Mouse (Mus musculus) embryonic facial prominence, embryonic 13.5 days (tissue): ENCODE results near the gene Maml2. TPM values are rescaled to one million over a fixed set of nuclear protein-coding genes. Genes with fewer than 3 reads are reported as not detected.

Experiments used
- ATAC-seq: fragments of 200-750 bp; cut with Nextera tagmentation; 2 replicates; pipeline ENCODE4 v1.8.0; 2017; ENCODE audit warnings: low read depth; ENCODE audit not compliant: insufficient number of reproducible peaks, insufficient read depth, low FRiP score, low TSS enrichment
- H3K27ac ChIP-seq: fragments of 300-500 bp; sonication (generic); 2 replicates; pipeline ENCODE4 v1.5.1; 2015; ENCODE audit warnings: moderate library complexity, mild to moderate bottlenecking, inconsistent platforms
- H3K27me3 ChIP-seq: fragments of 300-500 bp; sonication (generic); 2 replicates; pipeline ENCODE4 v1.6.1; 2015; ENCODE audit warnings: mild to moderate bottlenecking, inconsistent platforms
- H3K36me3 ChIP-seq: fragments of 300-500 bp; sonication (generic); 2 replicates; pipeline ENCODE4 v1.6.1; 2015; ENCODE audit warnings: mild to moderate bottlenecking, inconsistent platforms
- H3K4me1 ChIP-seq: fragments of 300-500 bp; sonication (generic); 2 replicates; pipeline ENCODE4 v1.6.1; 2015; ENCODE audit warnings: inconsistent platforms
- H3K4me2 ChIP-seq: fragments of 300-500 bp; sonication (generic); 2 replicates; pipeline ENCODE4 v1.6.1; 2015; ENCODE audit warnings: moderate library complexity, mild to moderate bottlenecking, inconsistent platforms
- H3K4me3 ChIP-seq: fragments of 300-500 bp; sonication (generic); 2 replicates; pipeline ENCODE4 v1.5.1; 2015; ENCODE audit warnings: mild to moderate bottlenecking, inconsistent platforms
- H3K9ac ChIP-seq: fragments of 300-500 bp; sonication (generic); 2 replicates; pipeline ENCODE4 v1.6.1; 2015; ENCODE audit warnings: mild to moderate bottlenecking, inconsistent platforms
- H3K9me3 ChIP-seq: fragments of 300-500 bp; sonication (generic); 2 replicates; pipeline ENCODE4 v1.6.1; 2016; ENCODE audit warnings: inconsistent platforms
- WGBS: fragments of 180-500 bp; shearing (Covaris S2); methylation state at CpG from one replicate; pipeline ENCODE4 v1.1.7; 2015; ENCODE audit warnings: mixed read lengths; 5-methylcytosine and 5-hydroxymethylcytosine counted together
- polyA plus RNA-seq: library from polyadenylated mRNA; unstranded; fragments of >200 nt; fragmentation: Nextera tagmentation; extraction: Ambion mirVana; gene quantifications from 2 replicates; pipeline ENCODE4 v1.2.1, GENCODE M21; 2015

Gene Maml2
- polyA plus RNA-seq, 1 experiment from 2014 or later = 13.0 TPM

DNA sequence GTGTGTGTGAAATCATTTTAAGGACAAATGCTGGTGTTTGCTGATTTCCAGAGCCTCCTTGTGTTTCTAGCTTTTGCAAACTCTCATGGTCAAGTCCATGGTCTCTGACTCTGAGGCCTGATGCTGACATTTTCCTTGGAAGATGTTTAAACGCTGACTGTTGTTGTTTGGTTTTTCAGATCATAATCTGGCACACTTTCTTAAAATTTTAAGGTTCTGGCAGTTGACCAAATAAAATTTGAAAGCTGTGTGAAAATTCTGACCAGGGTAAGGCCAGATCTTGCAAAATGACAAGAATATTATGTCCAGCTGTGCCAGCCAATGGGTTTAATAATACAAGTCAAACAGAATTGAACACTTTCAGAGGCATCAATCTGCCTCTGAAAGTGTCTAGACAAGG is 157.5 kb downstream of the Maml2 start:
- Histone ChIP-seq H3K4me3 (no peak overlapping the region), H3K36me3 (no peaks in the 10 kb centered on the region), H3K27me3 (no peaks in the 10 kb centered on the region), H3K4me2 (no peak overlapping the region), H3K9me3 (no peaks in the 10 kb centered on the region), H3K9ac (no peak overlapping the region), H3K4me1 (peaks cover 25% of the 10 kb centered on the region), H3K27ac (peak overlapping the region; percentile 55; the same call in 1 of the 2 replicates)
- 51% methylated on average over 1 of the region's 1 CpGs for WGBS
- ATAC-seq = no peak

DNA sequence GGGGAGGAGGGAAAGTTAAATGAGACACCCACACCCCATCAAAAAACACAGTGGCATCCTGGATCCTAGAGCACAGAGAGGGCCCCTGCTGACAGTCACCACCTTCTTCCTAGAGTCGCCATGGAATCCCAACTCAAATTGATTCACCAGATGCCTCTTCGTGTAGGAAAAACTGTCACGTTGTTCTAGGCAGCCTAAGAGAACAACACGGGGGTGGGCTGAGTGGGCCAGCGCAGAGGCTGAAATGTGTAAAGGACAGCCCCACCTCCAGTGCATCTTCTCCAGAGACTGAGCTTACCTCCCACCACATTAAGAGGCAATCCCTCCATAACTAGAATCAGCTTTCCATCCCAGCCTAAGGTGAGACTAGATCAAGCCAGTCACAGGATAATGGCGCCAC is 160.0 kb downstream of the Maml2 start:
- H3K4me1 ChIP-seq = peaks cover 26% of the 10 kb centered on the region
- H3K27me3 ChIP-seq = no peaks in the 10 kb centered on the region
- H3K4me3 ChIP-seq = no peak overlapping the region
- H3K4me2 ChIP-seq = no peak overlapping the region
- H3K27ac ChIP-seq = no peak overlapping the region
- H3K36me3 ChIP-seq = no peaks in the 10 kb centered on the region
- no peak overlapping the region for H3K9ac ChIP-seq
- no peak for ATAC-seq
- 79% methylated on average over 6 of the region's 6 CpGs for WGBS
- no peaks in the 10 kb centered on the region for H3K9me3 ChIP-seq

DNA sequence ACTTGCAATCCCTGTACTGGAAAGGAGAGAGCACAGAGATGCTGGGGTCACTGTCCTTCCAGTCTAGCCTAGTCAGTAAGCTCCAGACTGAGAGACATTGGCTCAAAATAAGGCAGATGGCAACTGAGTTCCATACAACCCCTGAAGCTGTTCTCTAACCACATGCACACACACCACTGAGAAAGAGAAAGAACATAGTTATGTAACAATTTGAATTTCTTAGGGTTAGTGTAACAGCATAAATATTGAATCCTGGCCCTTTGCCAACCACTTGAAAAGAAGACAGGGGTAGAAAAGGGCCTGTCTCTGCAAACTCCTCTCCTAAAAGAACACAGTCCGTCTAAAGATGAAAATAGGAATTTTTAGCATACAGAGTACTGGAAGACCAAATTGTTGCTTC is 161.6 kb downstream of the Maml2 start:
- Histone ChIP-seq H3K4me2 (no peak overlapping the region), H3K4me3 (no peak overlapping the region), H3K36me3 (no peaks in the 10 kb centered on the region), H3K4me1 (peaks cover 26% of the 10 kb centered on the region), H3K9me3 (no peaks in the 10 kb centered on the region), H3K9ac (no peak overlapping the region), H3K27me3 (no peaks in the 10 kb centered on the region), H3K27ac (no peak overlapping the region)
- ATAC-seq = no peak
- 49% methylated on average over 1 of the region's 1 CpGs for WGBS

DNA sequence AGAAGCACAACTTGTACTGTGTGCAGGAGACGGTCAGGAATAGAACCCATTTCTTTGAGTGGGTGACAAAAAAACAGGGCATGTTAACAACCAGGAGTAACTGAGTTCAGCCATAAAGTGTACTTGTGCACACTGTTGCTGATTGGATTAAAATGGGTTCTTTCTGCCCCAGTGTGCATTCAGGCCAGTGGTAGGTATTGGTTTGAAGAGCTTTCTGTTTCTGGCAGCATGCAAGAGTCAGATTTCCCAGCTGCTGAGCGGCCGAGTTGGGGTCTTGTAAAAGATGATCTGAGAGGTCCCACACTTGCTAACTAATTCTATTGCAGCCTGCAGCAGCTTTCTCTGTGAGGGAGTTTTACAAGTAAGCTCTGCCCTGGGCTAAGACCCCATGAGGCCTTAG is 162.3 kb downstream of the Maml2 start:
- H3K27me3 ChIP-seq = no peaks in the 10 kb centered on the region
- no peaks in the 10 kb centered on the region for H3K9me3 ChIP-seq
- ATAC-seq = no peak
- 65% methylated on average over 3 of the region's 3 CpGs for WGBS
- H3K9ac ChIP-seq = no peak overlapping the region
- no peak overlapping the region for H3K4me3 ChIP-seq
- H3K4me1 ChIP-seq = peaks cover 20% of the 10 kb centered on the region
- no peak overlapping the region for H3K4me2 ChIP-seq
- no peaks in the 10 kb centered on the region for H3K36me3 ChIP-seq
- no peak overlapping the region for H3K27ac ChIP-seq

DNA sequence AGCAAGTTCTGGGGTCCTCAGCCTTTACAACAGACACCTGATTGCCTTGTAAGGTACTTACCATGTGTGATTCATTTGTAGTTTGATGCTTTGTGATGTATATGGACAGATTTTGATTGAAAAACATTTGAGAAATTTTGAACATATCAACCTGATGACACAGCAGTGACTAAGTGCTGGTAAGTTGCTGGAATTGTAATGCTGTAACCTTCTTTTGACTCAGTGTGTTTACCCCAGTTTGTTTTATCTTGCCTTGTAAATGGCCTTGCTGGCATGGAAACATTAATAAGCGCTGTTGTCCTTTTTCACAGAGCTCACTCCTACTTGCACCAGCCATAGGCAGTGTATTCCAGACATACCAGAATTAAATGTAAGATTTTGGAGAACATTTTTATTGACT is 163.2 kb downstream of the Maml2 start:
- H3K4me2 ChIP-seq = no peak overlapping the region
- H3K36me3 ChIP-seq = no peaks in the 10 kb centered on the region
- 93% methylated on average over 1 of the region's 1 CpGs for WGBS
- H3K9ac ChIP-seq = no peak overlapping the region
- H3K27ac ChIP-seq = no peak overlapping the region
- no peaks in the 10 kb centered on the region for H3K9me3 ChIP-seq
- H3K27me3 ChIP-seq = no peaks in the 10 kb centered on the region
- H3K4me1 ChIP-seq = peaks cover 23% of the 10 kb centered on the region; the same call in 1 of the 2 replicates
- no peak overlapping the region for H3K4me3 ChIP-seq
- no peak for ATAC-seq

DNA sequence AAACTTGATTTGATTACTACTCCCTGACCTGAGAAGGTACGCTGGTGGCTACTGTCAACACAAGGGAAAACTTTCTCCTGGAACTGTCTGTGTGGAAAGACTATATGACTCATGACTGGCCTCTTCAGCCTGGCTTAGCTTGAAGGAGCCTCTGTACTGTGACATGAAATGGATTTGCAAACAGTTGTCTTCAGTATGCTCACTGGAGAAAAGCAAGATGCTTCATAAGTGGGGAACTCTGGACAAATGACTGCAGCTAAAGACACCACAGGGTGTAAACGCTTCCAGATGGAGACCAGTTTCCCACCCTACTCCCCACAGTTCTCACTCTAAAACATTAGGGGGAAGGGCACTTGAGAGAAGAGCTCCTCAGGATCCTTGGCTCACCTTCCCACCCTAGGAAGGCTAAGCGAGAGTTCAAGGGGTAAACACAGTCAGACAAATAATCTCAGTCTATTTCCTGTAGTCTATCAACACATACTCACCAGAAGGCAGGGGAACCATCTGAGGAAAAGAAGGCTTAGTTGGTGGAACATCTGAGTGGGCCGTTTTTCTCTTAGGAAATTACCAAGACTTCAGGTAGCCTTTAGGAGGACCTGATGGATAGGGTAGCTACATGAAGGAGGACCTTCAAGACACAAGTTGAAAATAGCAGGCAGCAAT is 167.7 kb downstream of the Maml2 start:
- no peak overlapping the region for H3K4me3 ChIP-seq
- no peaks in the 10 kb centered on the region for H3K27me3 ChIP-seq
- H3K36me3 ChIP-seq = no peaks in the 10 kb centered on the region
- WGBS = 60% methylated on average over 4 of the region's 4 CpGs
- no peak overlapping the region for H3K27ac ChIP-seq
- H3K4me2 ChIP-seq = no peak overlapping the region
- ATAC-seq = no peak
- H3K9me3 ChIP-seq = no peaks in the 10 kb centered on the region
- H3K9ac ChIP-seq = no peak overlapping the region
- peaks cover 34% of the 10 kb centered on the region for H3K4me1 ChIP-seq

DNA sequence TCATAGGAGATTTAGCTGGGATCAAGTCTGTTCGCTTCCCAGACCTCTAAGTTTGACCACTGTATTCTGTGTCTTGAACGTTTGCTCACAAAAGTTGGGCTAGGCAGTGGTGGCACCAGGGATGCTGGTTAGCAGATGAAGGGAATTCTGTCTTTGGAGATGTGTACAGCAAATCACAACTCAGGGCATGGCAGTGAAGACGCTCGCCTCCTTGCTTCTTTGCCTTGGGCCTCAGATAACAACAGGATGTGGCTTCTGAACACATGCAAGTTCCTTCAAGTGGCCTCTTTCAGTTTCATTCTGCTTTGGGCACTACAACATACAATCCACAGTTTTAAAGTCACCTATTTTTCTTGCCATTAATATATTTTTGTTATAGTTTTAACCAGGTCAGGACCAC is 168.6 kb downstream of the Maml2 start:
- no peak for ATAC-seq
- Histone ChIP-seq H3K36me3 (no peaks in the 10 kb centered on the region), H3K4me3 (no peak overlapping the region), H3K27me3 (no peaks in the 10 kb centered on the region), H3K4me1 (peaks cover 34% of the 10 kb centered on the region), H3K9me3 (no peaks in the 10 kb centered on the region), H3K9ac (no peak overlapping the region), H3K4me2 (no peak overlapping the region), H3K27ac (no peak overlapping the region)
- WGBS = 65% methylated on average over 4 of the region's 4 CpGs

DNA sequence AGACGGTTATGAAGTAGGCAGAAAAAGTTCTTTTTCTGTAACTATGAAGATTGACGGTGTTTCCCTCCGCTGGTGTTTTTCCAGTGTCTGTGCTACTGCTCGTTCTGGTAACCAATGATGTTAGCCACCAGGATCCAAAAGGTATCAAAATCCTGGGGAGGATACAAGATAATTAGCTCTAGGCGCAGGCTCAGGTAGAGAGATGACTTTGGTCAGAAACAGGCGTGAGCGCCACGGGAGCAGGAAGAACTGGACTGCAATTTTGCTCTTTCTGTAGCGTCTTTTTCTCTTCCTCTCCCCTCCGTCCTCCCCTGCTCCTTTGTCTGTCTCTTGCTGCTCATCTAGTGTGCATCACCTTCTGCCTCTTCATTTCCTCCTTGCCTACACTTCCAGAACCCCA is 169.1 kb downstream of the Maml2 start:
- 81% methylated on average over 10 of the region's 10 CpGs for WGBS
- Histone ChIP-seq H3K9ac (no peak overlapping the region), H3K4me2 (no peak overlapping the region), H3K4me3 (no peak overlapping the region), H3K9me3 (no peaks in the 10 kb centered on the region), H3K27me3 (no peaks in the 10 kb centered on the region), H3K4me1 (peaks cover 34% of the 10 kb centered on the region), H3K27ac (no peak overlapping the region), H3K36me3 (no peaks in the 10 kb centered on the region)
- ATAC-seq = no peak

DNA sequence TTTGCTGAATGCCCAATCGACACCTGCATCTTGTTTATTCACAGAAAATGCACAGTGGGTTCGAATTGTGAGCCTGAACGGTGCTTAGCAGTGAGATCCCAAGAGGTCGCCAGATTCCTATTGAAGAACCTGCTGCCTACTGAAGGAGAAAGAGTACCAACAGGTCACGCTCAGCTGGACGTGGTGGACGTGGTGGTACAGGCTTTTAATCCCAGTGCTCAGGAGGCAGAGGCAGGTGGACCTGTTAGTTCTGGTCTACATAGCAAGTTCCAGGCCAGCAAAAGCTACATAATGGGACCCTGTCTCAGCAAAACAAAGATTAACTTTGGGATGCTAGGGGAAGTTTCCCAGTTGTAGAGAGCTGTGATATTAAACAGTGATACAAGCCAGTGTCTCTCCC is 170.0 kb downstream of the Maml2 start:
- Histone ChIP-seq H3K4me3 (no peak overlapping the region), H3K9ac (no peak overlapping the region), H3K9me3 (no peaks in the 10 kb centered on the region), H3K36me3 (no peaks in the 10 kb centered on the region), H3K4me2 (no peak overlapping the region), H3K4me1 (peaks cover 34% of the 10 kb centered on the region), H3K27ac (no peak overlapping the region), H3K27me3 (no peaks in the 10 kb centered on the region)
- 73% methylated on average over 7 of the region's 7 CpGs for WGBS
- no peak for ATAC-seq

DNA sequence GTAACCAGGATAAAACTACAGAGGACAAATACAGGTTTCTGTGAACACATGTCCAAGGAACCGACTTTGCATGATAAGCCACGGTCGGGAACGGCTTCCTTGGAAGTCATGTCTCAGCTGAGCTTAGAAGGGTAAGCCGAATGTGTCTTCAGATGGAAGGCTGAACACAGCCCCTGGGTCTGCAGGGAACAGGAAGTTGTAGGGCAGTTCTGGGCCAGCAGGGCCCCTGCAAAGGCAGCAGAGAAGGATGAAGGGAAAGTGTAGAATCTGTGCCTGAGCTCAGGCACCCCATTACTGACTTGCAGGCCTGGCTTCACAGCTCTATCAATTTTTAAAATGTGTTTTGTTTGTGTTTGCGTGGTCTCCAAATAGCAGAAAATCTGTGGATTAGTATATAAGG is 171.0 kb downstream of the Maml2 start:
- 0 out of 2 replicates have a peak overlapping the region, but pooled peaks have one; percentile 11 for H3K27ac ChIP-seq
- H3K9ac ChIP-seq = no peak overlapping the region
- H3K4me2 ChIP-seq = no peak overlapping the region
- no peak for ATAC-seq
- H3K9me3 ChIP-seq = no peaks in the 10 kb centered on the region
- no peaks in the 10 kb centered on the region for H3K27me3 ChIP-seq
- no peaks in the 10 kb centered on the region for H3K36me3 ChIP-seq
- H3K4me1 ChIP-seq = peaks cover 34% of the 10 kb centered on the region
- 74% methylated on average over 6 of the region's 6 CpGs for WGBS
- H3K4me3 ChIP-seq = no peak overlapping the region

DNA sequence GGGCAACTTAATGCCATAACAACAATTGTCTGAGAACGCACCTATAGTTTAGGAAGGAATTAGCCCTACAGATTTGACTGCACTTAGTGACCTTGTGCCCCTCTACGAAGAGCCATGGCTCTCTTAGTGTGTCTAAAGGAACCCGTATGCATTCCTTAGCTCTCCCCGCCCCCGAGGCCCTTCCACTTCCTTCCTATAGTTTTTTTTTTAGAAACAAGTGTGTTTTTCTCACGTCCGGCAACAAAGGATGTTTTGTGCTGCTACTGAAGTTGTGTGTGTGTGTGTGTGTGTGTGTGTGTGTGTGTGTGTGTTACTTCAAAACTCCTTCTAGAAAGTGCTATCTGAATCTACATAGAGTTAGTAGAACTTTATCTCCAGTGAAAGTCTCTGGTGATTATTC is 172.3 kb downstream of the Maml2 start:
- Histone ChIP-seq H3K4me3 (no peak overlapping the region), H3K4me2 (no peak overlapping the region), H3K9me3 (no peaks in the 10 kb centered on the region), H3K27ac (no peak overlapping the region), H3K27me3 (no peaks in the 10 kb centered on the region), H3K36me3 (no peaks in the 10 kb centered on the region), H3K4me1 (peaks cover 36% of the 10 kb centered on the region), H3K9ac (no peak overlapping the region)
- ATAC-seq = no peak
- WGBS = 14% methylated on average over 7 of the region's 7 CpGs

DNA sequence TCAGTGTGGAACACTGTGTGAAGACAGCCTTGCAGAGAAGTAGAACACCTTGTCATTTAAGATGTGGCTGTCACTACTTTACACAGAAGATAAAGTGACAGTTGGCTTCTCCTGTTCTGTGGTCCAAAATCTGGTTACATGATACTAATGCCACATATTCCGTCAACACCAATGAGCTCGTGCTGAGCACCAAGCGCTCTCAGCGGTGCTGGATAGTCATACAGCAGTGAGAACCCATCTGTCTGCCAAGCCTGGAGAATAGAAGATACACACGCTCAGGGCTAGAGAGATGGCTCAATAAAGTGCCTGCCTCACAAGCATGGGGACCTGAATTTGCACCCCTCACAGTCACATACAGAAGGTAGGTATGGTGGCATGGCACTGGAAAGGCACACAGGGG is 177.2 kb downstream of the Maml2 start:
- Histone ChIP-seq H3K27me3 (no peaks in the 10 kb centered on the region), H3K9ac (no peak overlapping the region), H3K4me3 (no peak overlapping the region), H3K4me1 (peaks cover 27% of the 10 kb centered on the region), H3K27ac (no peak overlapping the region), H3K9me3 (no peaks in the 10 kb centered on the region), H3K36me3 (no peaks in the 10 kb centered on the region), H3K4me2 (no peak overlapping the region)
- 88% methylated on average over 5 of the region's 5 CpGs for WGBS
- no peak for ATAC-seq
